Mouse (Mus musculus) neural tube, postnatal 0 days (tissue): ENCODE measurements around the gene Mapk3. TPM values are rescaled to one million over a fixed set of nuclear protein-coding genes. Genes with fewer than 3 reads are reported as not detected.

ENCODE experiments used
- polyA plus RNA-seq: library from polyadenylated mRNA; unstranded; fragments of >200 nt; fragmentation: Nextera tagmentation; extraction: Ambion mirVana; gene quantifications from 2 replicates; pipeline ENCODE4 v1.2.1, GENCODE M21; 2015

The Mapk3 gene
- polyA plus RNA-seq: 104 and 106 TPM in 2 replicates

DNA sequence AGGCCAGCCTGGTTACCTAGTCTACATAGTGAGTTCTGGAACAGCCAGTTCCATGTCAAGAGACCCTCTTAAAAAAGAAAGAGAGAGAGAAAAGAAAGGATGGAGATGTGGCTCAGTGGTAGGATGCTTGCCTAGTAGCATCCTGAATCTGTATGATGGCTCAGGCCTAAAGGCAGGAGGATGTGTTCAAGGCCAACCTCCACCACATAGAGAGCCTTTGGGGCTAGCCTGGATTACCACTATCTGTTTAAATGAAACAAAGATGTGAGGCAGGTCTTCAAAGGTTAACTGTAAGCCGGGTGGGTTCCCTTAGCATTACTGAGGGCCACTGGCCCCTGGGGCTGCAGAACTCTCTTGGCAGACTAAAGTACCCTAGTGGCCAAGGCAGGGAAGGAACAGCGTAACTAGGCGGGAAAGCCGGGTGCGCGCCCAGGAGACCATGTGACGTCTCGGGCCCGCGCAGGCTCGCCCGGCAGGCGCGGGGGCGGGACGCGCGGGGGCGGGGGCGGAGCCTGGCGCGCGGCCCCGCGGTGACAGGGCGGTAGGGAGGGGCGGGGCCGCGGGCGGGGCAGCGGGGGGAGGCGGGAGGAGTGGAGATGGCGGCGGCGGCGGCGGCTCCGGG, at the start of gene Mapk3:
Gene Mapk3 (plus strand): TSS at position 552 of the 622 bp plus-strand sequence.

DNA sequence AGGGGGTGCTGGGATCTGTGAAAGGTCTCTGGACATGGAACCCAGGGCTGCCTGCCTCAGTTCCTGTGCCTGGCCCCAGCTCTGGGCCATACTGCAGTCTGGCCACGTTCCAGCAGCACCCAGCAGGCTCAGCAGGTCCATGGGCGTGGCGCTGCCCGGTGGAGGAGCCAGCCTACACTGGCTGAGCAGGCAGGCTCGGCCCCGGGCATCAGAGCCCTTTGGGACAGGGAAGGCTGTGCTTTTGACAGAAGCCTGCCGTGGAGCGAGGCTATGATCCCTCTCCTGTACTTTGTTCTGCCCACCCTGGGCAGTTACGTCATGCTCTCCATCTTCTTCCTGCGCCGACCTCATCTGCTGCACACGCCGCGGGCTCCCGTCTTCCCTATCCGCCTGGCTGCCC, 6.8 kb downstream of the Mapk3 start, which contains the start of gene Gdpd3:
Gene Gdpd3 (plus strand): TSS at position 134 of the 400 bp plus-strand sequence.

DNA sequence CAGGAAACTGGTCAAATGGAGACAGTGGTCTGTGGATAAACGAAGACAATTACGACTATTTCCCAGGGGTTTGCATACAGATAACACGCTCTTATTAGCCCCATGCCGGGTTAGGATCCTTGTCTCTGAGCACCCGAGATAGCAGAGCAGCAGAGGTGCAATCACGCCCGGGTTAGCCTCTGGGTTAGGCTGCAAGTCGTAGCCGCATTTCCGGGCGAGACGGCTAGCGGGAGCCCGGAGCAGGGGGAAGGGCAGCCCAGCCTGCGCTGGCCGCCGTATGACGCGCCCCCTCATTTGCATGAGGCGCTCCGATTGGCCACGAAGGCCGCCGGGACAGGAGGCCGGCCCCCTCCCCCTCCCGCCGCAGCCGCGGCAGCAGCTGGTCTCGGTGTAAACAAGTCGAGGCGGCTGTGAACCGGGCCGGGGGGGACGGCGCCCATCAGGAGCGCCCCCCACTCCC, 17.2 kb downstream of the Mapk3 start, which contains the start of gene Ypel3:
Gene Ypel3 (plus strand): TSS at position 358 of the 460 bp plus-strand sequence.

DNA sequence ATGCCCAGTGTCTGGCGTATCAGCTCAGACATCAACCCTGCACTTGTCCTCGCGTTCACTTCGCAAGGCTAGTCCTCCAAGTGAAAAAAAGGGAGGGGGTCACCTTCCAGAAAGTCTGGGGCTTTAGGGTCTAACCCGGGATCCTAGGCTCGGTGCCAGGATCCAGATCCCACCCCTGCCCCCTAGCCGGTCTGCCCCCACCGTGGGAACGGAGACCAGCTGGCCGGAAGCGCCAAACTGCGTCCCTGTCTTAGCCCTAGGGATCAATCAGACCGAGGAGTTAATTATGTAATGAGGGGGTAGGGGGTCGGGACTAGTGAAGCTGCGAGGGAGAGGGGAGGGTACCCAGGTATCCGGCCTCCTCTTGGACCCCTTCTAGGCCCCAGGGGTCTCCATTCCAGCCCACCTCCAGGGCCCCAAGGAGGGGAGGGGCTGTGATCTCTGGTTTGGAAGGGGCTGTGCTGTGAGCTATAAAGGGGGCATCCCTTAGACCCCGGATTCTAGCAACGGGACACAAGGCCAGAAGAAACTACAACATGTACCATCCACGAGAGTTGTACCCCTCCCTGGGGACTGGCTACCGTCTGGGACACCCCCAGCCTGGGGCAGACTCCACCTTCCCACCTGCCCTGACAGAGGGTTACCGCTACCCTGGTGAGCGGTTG, 21.7 kb downstream of the Mapk3 start, which contains the start of gene Tbx6:
Gene Tbx6 (plus strand): TSS at position 513 of the 665 bp plus-strand sequence.

DNA sequence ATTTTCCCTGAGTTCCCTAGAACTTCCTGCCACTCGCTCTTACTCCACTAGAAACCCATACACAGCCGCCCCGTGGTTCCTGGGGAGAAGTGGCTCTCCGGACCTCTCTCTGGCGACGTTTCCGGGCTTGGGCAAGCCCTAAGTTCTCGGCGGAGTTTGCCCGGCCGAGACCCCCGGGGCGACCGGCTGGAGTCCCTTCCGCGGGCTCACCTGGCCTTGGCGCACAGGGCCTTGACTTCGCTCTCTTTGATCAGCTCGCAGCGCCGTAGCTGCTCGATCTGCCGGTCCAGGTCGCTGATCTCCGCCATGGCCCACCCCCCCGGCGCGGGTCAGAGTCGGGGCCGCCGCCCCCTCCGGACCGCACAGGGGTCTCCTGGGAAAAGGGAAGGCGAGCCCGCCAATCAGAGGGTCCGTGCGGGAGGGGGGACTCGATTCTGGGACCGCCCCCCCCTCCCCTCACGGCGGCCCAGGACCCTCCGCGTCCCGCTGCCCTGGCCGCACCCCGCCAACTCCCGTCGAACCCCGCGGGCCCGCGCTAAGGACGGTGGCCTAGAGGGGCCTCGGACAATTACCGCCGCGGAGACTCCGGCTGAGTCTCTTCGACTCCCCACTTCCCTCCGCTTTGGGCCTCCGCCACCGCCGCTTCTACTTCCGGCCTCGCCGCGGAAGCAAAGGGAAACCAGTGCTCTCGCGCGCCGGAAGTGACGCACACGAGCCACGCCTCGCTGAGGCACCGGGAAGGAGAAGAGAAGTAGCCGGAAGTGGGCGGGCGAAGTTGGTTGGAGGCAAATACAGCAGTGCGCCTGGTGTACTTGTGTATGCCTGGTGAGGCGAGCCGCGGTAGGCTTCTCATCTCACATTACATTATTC, 32.7 kb downstream of the Mapk3 start, which contains the start of gene Ppp4c:
Gene Ppp4c (minus strand): TSS at position 646 of the 870 bp plus-strand sequence.

DNA sequence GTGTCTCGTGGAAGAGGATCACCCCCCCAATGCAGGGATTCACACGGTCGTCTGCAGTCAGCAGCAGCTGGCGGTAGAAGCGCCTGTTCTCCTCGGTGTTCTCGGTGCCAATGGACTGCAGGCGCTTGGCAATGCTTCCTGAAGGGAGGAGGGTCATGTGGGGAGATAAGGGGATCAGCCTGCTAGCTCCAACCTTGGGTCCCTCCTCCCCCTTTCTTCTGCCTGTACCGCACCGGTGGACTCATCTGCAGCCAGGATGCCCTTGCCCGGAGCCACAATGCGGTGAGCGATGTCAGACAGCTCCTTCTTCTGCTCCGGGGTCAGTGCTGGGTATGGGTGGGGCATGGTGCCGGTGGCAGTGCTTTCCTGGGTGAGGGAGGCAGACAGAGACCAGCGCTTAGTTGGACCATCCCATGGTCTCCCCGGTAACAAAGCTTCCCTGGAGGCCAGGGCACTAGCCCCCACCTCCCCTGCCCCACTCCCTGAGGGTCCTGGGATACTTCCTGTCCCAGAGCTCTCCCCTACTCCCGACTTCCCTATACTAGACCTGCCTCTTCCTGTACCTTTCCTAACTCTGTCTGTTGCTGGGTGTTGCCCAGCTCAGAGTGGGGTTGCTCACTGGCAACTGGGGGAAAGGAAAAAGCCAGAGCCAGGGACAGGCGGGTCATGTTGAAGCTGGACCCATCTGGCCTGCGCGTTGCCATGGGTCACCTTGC, 38.2 kb downstream of the Mapk3 start, which contains the start of gene Fam57b:
Gene Fam57b (plus strand): TSS at position 258 of the 716 bp plus-strand sequence.

Other genes starting within 250 kb of the Mapk3 start
- 185 and 204 TPM in 2 replicates for gene Eif3c, start 193.2 kb upstream of the Mapk3 start, polyA plus RNA-seq
- gene Apobr, start 174.7 kb upstream of the Mapk3 start, polyA plus RNA-seq: 0.47 and 0.98 TPM in 2 replicates
- gene Cln3, start 173.8 kb upstream of the Mapk3 start, polyA plus RNA-seq: 27.0 and 28.3 TPM in 2 replicates
- gene Il27, start 164.7 kb upstream of the Mapk3 start, polyA plus RNA-seq: not detected in 2 replicates
- 22.9 and 33.6 TPM in 2 replicates for gene Nupr1, start 128.7 kb upstream of the Mapk3 start, polyA plus RNA-seq
- gene Sgf29, start 110.3 kb upstream of the Mapk3 start, polyA plus RNA-seq: 44.2 and 55.6 TPM in 2 replicates
- 14.9 and 22.4 TPM in 2 replicates for gene Sult1a1, start 83.2 kb upstream of the Mapk3 start, polyA plus RNA-seq
- 164 and 178 TPM in 2 replicates for gene Bola2, start 64.2 kb upstream of the Mapk3 start, polyA plus RNA-seq
- 12.0 and 12.8 TPM in 2 replicates for gene Slx1b, start 63.8 kb upstream of the Mapk3 start, polyA plus RNA-seq
- gene Coro1a, start 51.8 kb upstream of the Mapk3 start, polyA plus RNA-seq: 109 and 127 TPM in 2 replicates
- gene Gdpd3, start 6.7 kb downstream of the Mapk3 start, polyA plus RNA-seq: 1.1 and 1.2 TPM in 2 replicates
- 255 and 259 TPM in 2 replicates for gene Ypel3, start 17.4 kb downstream of the Mapk3 start, polyA plus RNA-seq
- gene Tbx6, start 21.9 kb downstream of the Mapk3 start, polyA plus RNA-seq: 0.31 and 0.47 TPM in 2 replicates
- 129 and 149 TPM in 2 replicates for gene Ppp4c, start 32.9 kb downstream of the Mapk3 start, polyA plus RNA-seq
- gene Fam57b, start 38.1 kb downstream of the Mapk3 start, polyA plus RNA-seq: 43.9 and 56.4 TPM in 2 replicates
- gene 4930451I11Rik, start 72.0 kb downstream of the Mapk3 start, polyA plus RNA-seq: 0.65 TPM in 1 of 2 replicates, not detected in the other
- 60.9 and 64.7 TPM in 2 replicates for gene Doc2a, start 87.8 kb downstream of the Mapk3 start, polyA plus RNA-seq
- 17.0 and 23.3 TPM in 2 replicates for gene Hirip3, start 102.4 kb downstream of the Mapk3 start, polyA plus RNA-seq
- gene Ino80e, start 102.8 kb downstream of the Mapk3 start, polyA plus RNA-seq: 78.5 and 82.2 TPM in 2 replicates
- 39.4 and 47.0 TPM in 2 replicates for gene Taok2, start 125.1 kb downstream of the Mapk3 start, polyA plus RNA-seq
- 40.7 and 41.1 TPM in 2 replicates for gene Tmem219, start 163.3 kb downstream of the Mapk3 start, polyA plus RNA-seq
- 129 and 134 TPM in 2 replicates for gene Kctd13, start 169.3 kb downstream of the Mapk3 start, polyA plus RNA-seq
- gene Asphd1, start 190.0 kb downstream of the Mapk3 start, polyA plus RNA-seq: 13.0 and 20.5 TPM in 2 replicates
- 80.0 and 106 TPM in 2 replicates for gene Sez6l2, start 191.0 kb downstream of the Mapk3 start, polyA plus RNA-seq
- gene Cdipt, start 216.3 kb downstream of the Mapk3 start, polyA plus RNA-seq: 137 and 157 TPM in 2 replicates
- gene Cdiptos, start 216.5 kb downstream of the Mapk3 start, polyA plus RNA-seq: 0.50 and 1.1 TPM in 2 replicates